Mouse (Mus musculus) embryonic fibroblast, embryonic 13.5 days (primary cell): ENCODE data around the gene Lcmt1.

Source experiments
- CTCF ChIP-seq: IDR thresholded peaks from 2 replicates; pipeline ENCODE4 v1.5.1; 2011; ENCODE audit warnings: mild to moderate bottlenecking, control low read depth, low read length, moderate library complexity, borderline replicate concordance; ENCODE audit not compliant: insufficient read depth
- POLR2A ChIP-seq: IDR thresholded peaks from 2 replicates; pipeline ENCODE4 v1.6.1; 2011; ENCODE audit warnings: low read depth, mild to moderate bottlenecking, control low read depth, low read length, moderate library complexity

GRCm38 (mm10) chr7:123398828-123399227 is 29.2 kb downstream of the Lcmt1 start:
- TF ChIP-seq POLR2A (no peak), CTCF (0 out of 2 replicates have a peak, but pooled peaks have one; percentile 15)
